Mouse (Mus musculus) stomach, embryonic 16.5 days (tissue): ENCODE data around the gene Armh4. TPM values are rescaled to one million over a fixed set of nuclear protein-coding genes. Genes with fewer than 3 reads are reported as not detected.
"Not testable (repeated sequence)": the region's sequence is repeated elsewhere in the genome, so short reads cannot be mapped to it uniquely, and the experiment has no call there.

Experiments used
- ATAC-seq: fragments of 200-750 bp; cut with Nextera tagmentation; 2 replicates; pipeline ENCODE4 v1.8.0; 2017; ENCODE audit warnings: moderate number of reproducible peaks, moderate TSS enrichment; ENCODE audit not compliant: insufficient read depth, low FRiP score
- H3K27ac ChIP-seq: fragments of 300-500 bp; sonication (generic); 2 replicates; pipeline ENCODE4 v1.5.1; 2014; ENCODE audit warnings: low read length
- H3K27me3 ChIP-seq: fragments of 300-500 bp; sonication (generic); 2 replicates; pipeline ENCODE4 v1.6.1; 2014; ENCODE audit warnings: low read length, control low read depth, mixed read lengths; ENCODE audit not compliant: control insufficient read depth, insufficient read depth
- H3K36me3 ChIP-seq: fragments of 300-500 bp; sonication (generic); 2 replicates; pipeline ENCODE4 v1.6.1; 2014; ENCODE audit warnings: low read length; ENCODE audit not compliant: control insufficient read depth, insufficient read depth
- H3K4me1 ChIP-seq: fragments of 300-500 bp; sonication (generic); 2 replicates; pipeline ENCODE4 v1.6.1; 2014; ENCODE audit warnings: low read length, control low read depth, mixed read lengths; ENCODE audit not compliant: control insufficient read depth, insufficient read depth
- H3K4me2 ChIP-seq: fragments of 300-500 bp; sonication (generic); 2 replicates; pipeline ENCODE4 v1.6.1; 2014; ENCODE audit warnings: low read depth, low read length, mixed read lengths
- H3K4me3 ChIP-seq: fragments of 300-500 bp; sonication (generic); replicated peaks from 2 replicates; pipeline ENCODE4 v1.5.1; 2014; ENCODE audit warnings: mild to moderate bottlenecking, low read length
- H3K9ac ChIP-seq: fragments of 300-500 bp; sonication (generic); 2 replicates; pipeline ENCODE4 v1.6.1; 2014; ENCODE audit warnings: low read length
- H3K9me3 ChIP-seq: fragments of 300-500 bp; sonication (generic); replicated peaks from 2 replicates; pipeline ENCODE4 v1.6.1; 2016; ENCODE audit warnings: low read length, control low read depth; ENCODE audit not compliant: control insufficient read depth
- WGBS: fragments of 180-500 bp; shearing (Covaris S2); extraction: QIAGEN DNeasy Blood & Tissue Kit; methylation state at CpG from one replicate; pipeline ENCODE4 v1.1.7; 2014; 5-methylcytosine and 5-hydroxymethylcytosine counted together
- polyA plus RNA-seq: library from polyadenylated mRNA; unstranded; fragments of >200 nt; fragmentation: Nextera tagmentation; extraction: Ambion mirVana; gene quantifications from 2 replicates; pipeline ENCODE4 v1.2.1, GENCODE M21; 2015

Gene Armh4
- 13.1 and 14.9 TPM in 2 replicates for polyA plus RNA-seq

- Histone ChIP-seq H3K4me1 (peaks cover 5% of the 10 kb centered on the region; the same call in 1 of the 2 replicates), H3K9ac (peak within 1 kb of the TSS; percentile 62), H3K9me3 (no peaks in the 10 kb centered on the region), H3K4me3 (peak within 1 kb of the TSS; percentile 60), H3K4me2 (peak within 1 kb of the TSS; percentile 49), H3K27me3 (no peaks in the 10 kb centered on the region; the same call in 1 of the 2 replicates), H3K27ac (peak within 1 kb of the TSS; percentile 79), H3K36me3 (no peaks in the 10 kb centered on the region)
- WGBS = 2% methylated on average over 24 of the region's 24 CpGs
- peak; percentile 96 for ATAC-seq
These were observed at the start of gene Armh4 for GRCm38 (mm10) chr14:49782715-49783531. Armh4 (minus strand) TSS chr14:49783383.

- Histone ChIP-seq H3K9ac (no peak overlapping the region), H3K36me3 (no peaks in the 10 kb centered on the region), H3K4me1 (no peaks in the 10 kb centered on the region), H3K27ac (no peak overlapping the region), H3K4me2 (peak overlapping the region; percentile 37), H3K27me3 (no peaks in the 10 kb centered on the region), H3K4me3 (peak overlapping the region; percentile 18; the same call in 1 of the 2 replicates), H3K9me3 (no peaks in the 10 kb centered on the region)
- ATAC-seq = no peak
- 11% methylated on average over 17 of the region's 17 CpGs for WGBS
These were observed 46.3 kb upstream of the Armh4 start for GRCm38 (mm10) chr14:49829192-49830171.

GRCm38 (mm10) chr14:49819721-49820440 lies 36.7 kb upstream of the Armh4 start:
- 74% methylated on average over 8 of the region's 8 CpGs for WGBS
- not testable (repeated sequence) for H3K27ac ChIP-seq, H3K27me3 ChIP-seq, H3K36me3 ChIP-seq, H3K4me3 ChIP-seq, H3K9me3 ChIP-seq, ATAC-seq, H3K4me1 ChIP-seq, H3K4me2 ChIP-seq, H3K9ac ChIP-seq

- H3K27me3 ChIP-seq, H3K4me1 ChIP-seq, H3K36me3 ChIP-seq, ATAC-seq, H3K9ac ChIP-seq, H3K9me3 ChIP-seq, H3K4me2 ChIP-seq, H3K4me3 ChIP-seq, H3K27ac ChIP-seq: not testable (repeated sequence)
- WGBS = 82% methylated on average over 6 of the region's 6 CpGs
These were observed 35.6 kb upstream of the Armh4 start for GRCm38 (mm10) chr14:49818713-49819208.

GRCm38 (mm10) chr14:49812966-49813365 lies 29.8 kb upstream of the Armh4 start:
- 81% methylated on average over 9 of the region's 9 CpGs for WGBS

GRCm38 (mm10) chr14:49805051-49805450 lies 21.9 kb upstream of the Armh4 start:
- H3K27me3 ChIP-seq, H3K36me3 ChIP-seq, H3K9me3 ChIP-seq, ATAC-seq, H3K4me2 ChIP-seq, H3K4me3 ChIP-seq, H3K9ac ChIP-seq, H3K4me1 ChIP-seq, H3K27ac ChIP-seq: not testable (repeated sequence)

More at GRCm38 (mm10) chr14:49812966-49813365, 29.8 kb upstream of the Armh4 start:
- not testable (repeated sequence) for H3K27ac ChIP-seq, ATAC-seq, H3K4me2 ChIP-seq, H3K36me3 ChIP-seq, H3K4me3 ChIP-seq, H3K9ac ChIP-seq, H3K9me3 ChIP-seq, H3K4me1 ChIP-seq, H3K27me3 ChIP-seq

GRCm38 (mm10) chr14:49801444-49801843 lies 18.3 kb upstream of the Armh4 start:
- Histone ChIP-seq H3K9me3 (no peaks in the 10 kb centered on the region), H3K27me3 (no peaks in the 10 kb centered on the region), H3K9ac (no peak overlapping the region), H3K4me3 (no peak overlapping the region), H3K27ac (no peak overlapping the region), H3K4me1 (no peaks in the 10 kb centered on the region), H3K4me2 (no peak overlapping the region), H3K36me3 (no peaks in the 10 kb centered on the region)
- peak; percentile 29; the same call in 1 of the 2 replicates for ATAC-seq
- WGBS = 19% methylated on average over 4 of the region's 4 CpGs

GRCm38 (mm10) chr14:49793948-49794347 lies 10.8 kb upstream of the Armh4 start:
- H3K27me3 ChIP-seq = no peaks in the 10 kb centered on the region
- WGBS = 90% methylated on average over 4 of the region's 4 CpGs
- no peaks in the 10 kb centered on the region for H3K36me3 ChIP-seq
- no peak overlapping the region for H3K9ac ChIP-seq
- no peak for ATAC-seq
- H3K4me2 ChIP-seq = no peak overlapping the region
- no peak overlapping the region for H3K27ac ChIP-seq
- no peaks in the 10 kb centered on the region for H3K4me1 ChIP-seq
- H3K4me3 ChIP-seq = no peak overlapping the region
- no peaks in the 10 kb centered on the region for H3K9me3 ChIP-seq
